Mouse (Mus musculus) embryonic fibroblast, embryonic 13.5 days (primary cell): ENCODE data around the gene Dyrk1a. TPM values are rescaled to one million over a fixed set of nuclear protein-coding genes. Genes with fewer than 3 reads are reported as not detected.

Experiments used
- H3K27ac ChIP-seq: 2 replicates; pipeline ENCODE4 v1.5.1; 2012; ENCODE audit warnings: low read length, control low read depth, inconsistent platforms; ENCODE audit not compliant: insufficient read depth
- H3K4me1 ChIP-seq: 2 replicates; pipeline ENCODE4 v1.6.1; 2011; ENCODE audit warnings: low read length; ENCODE audit not compliant: control insufficient read depth, insufficient read depth
- H3K4me3 ChIP-seq: 2 replicates; pipeline ENCODE4 v1.5.1; 2011; ENCODE audit warnings: mild to moderate bottlenecking, control low read depth, low read length; ENCODE audit not compliant: insufficient read depth
- CTCF ChIP-seq: IDR thresholded peaks from 2 replicates; pipeline ENCODE4 v1.5.1; 2011; ENCODE audit warnings: mild to moderate bottlenecking, control low read depth, low read length, moderate library complexity, borderline replicate concordance; ENCODE audit not compliant: insufficient read depth
- POLR2A ChIP-seq: IDR thresholded peaks from 2 replicates; pipeline ENCODE4 v1.6.1; 2011; ENCODE audit warnings: low read depth, mild to moderate bottlenecking, control low read depth, low read length, moderate library complexity
- polyA plus RNA-seq: library from polyadenylated mRNA; stranded (reverse); fragments of >200 nt; gene quantifications from 2 replicates; pipeline ENCODE4 v1.2.4, GENCODE M21; 2011; ENCODE audit warnings: low read depth; ENCODE audit not compliant: missing spikeins, insufficient read length

Dyrk1a gene
- polyA plus RNA-seq, 1 experiment: 50.5 TPM

DNA sequence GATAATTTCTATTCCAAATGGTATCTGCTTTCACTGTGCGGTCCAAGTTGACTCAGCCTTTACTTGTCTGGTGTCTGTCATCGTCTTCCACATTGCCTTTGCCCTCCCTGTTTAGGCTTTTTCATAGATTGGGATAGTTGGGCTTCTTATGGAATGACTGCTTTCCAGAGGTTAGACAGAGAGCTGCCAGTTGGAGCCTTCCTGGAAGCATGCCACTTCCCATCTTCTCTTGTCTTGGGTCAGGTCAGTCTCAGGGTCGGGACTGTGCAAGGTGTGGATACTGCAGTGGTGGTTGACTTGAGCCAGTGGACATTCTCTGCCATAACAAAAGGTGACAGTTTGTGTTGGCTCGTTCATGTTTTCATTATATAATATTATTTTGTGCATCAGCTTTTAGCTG lies 17.7 kb downstream of the Dyrk1a start:
- TF ChIP-seq CTCF (no peak), POLR2A (no peak)
- peaks cover 22% of the 10 kb centered on the region for H3K4me1 ChIP-seq
- no peak overlapping the region for H3K27ac ChIP-seq
- no peak overlapping the region for H3K4me3 ChIP-seq

DNA sequence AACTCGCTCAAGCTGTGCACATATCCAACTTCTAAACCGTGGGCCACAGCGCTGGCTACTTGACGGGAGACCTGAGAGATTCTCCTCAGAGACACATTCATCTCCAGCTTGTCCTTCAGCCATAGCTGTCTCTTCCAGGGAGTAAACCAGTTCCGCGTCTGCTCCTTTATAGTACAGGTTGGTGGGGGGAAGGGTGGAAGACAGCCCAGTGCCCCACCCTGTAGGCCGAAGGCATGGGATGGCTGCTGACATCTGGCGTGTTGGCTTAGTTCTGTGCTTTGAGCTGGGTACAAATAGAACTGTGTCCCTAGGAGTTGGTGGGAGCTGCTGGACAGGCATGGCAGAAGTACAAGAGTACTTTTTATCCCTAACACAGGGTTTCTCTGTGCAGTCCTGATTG lies 18.4 kb downstream of the Dyrk1a start:
- no peak overlapping the region for H3K27ac ChIP-seq
- no peak overlapping the region for H3K4me3 ChIP-seq
- peaks cover 22% of the 10 kb centered on the region for H3K4me1 ChIP-seq
- TF ChIP-seq CTCF (no peak), POLR2A (no peak)

GRCm38 (mm10) chr16:94588974-94589373 lies 19.2 kb downstream of the Dyrk1a start:
- H3K27ac ChIP-seq: no peak overlapping the region
- no peak overlapping the region for H3K4me3 ChIP-seq
- TF ChIP-seq CTCF (no peak), POLR2A (no peak)
- peaks cover 22% of the 10 kb centered on the region for H3K4me1 ChIP-seq

GRCm38 (mm10) chr16:94589648-94590047 lies 19.8 kb downstream of the Dyrk1a start:
- H3K4me1 ChIP-seq: peaks cover 22% of the 10 kb centered on the region
- no peak overlapping the region for H3K27ac ChIP-seq
- TF ChIP-seq CTCF (no peak), POLR2A (no peak)
- H3K4me3 ChIP-seq: no peak overlapping the region

DNA sequence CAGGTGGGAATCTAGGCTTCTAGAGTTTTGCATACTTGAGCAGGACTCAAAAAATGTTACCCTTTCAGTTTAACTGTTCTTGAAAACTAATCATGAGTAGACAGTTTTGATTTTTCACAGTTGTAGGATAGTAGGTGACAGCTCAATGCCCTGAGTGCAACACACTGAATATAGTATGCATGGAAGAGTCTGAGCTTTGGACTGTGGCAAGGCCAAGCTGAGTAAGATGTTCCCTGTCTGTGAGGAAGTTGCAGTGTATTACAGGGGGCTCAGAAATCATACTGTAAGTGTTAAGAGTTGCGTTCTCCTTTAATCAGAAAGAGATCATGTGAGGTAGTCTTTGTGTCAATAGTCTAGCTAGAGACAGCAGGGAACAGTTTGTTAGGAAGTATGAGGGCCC lies 20.4 kb downstream of the Dyrk1a start:
- Histone ChIP-seq H3K4me1 (peaks cover 17% of the 10 kb centered on the region), H3K4me3 (no peak overlapping the region), H3K27ac (no peak overlapping the region)
- TF ChIP-seq POLR2A: no peak
- TF ChIP-seq CTCF: no peak

DNA sequence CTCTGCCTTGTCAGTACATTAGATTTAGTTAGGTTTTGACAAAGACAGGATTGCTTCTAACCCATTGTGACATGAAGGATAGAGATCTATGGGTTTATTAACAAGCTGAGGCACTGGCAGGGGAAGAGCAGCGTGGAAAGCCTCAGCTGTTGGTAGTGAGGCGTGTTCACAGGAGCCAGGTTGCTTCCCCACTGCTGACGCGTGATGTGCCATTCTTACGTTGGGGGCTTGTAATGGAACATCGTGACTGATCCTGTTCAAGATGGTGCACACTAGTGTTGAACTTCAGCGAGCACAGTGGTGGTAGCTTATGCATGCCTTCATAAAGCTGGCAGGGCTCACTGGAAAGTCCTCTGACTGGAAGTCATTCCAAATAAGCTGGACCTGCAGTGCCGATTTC lies 21.2 kb downstream of the Dyrk1a start:
- TF ChIP-seq CTCF (no peak), POLR2A (no peak)
- H3K27ac ChIP-seq: no peak overlapping the region
- H3K4me1 ChIP-seq: peaks cover 11% of the 10 kb centered on the region
- no peak overlapping the region for H3K4me3 ChIP-seq

DNA sequence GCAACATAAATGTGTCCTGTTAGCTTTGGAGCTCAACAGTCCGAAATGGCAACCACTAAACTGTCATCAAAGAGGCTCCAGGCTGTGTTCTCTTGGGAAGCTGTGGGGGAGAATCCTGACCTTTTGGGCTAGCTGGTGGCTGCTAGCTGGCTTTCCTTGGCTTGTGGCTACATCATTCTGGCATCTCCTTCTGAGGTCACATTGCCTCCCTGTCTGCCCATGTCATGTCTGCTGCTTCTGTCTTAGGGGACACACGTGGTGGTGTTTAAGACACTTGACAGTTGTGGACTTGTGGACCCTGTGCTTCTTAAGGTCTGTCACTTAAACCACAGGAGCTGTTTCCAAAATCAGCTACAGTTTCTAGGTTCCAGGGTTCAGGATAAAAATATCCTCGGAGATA lies 21.7 kb downstream of the Dyrk1a start:
- Histone ChIP-seq H3K4me3 (no peak overlapping the region), H3K4me1 (peaks cover 7% of the 10 kb centered on the region), H3K27ac (no peak overlapping the region)
- no peak for TF ChIP-seq CTCF

GRCm38 (mm10) chr16:94596633-94597032 lies 26.8 kb downstream of the Dyrk1a start:
- Histone ChIP-seq H3K4me1 (peaks cover 16% of the 10 kb centered on the region), H3K4me3 (no peak overlapping the region), H3K27ac (no peak overlapping the region)
- TF ChIP-seq CTCF: no peak
- no peak for TF ChIP-seq POLR2A

- H3K27ac ChIP-seq: no peak overlapping the region
- H3K4me3 ChIP-seq: no peak overlapping the region
- H3K4me1 ChIP-seq: peaks cover 23% of the 10 kb centered on the region
- TF ChIP-seq POLR2A (no peak), CTCF (no peak)
Measured at GRCm38 (mm10) chr16:94597640-94598039, 27.8 kb downstream of the Dyrk1a start.

- no peak overlapping the region for H3K27ac ChIP-seq
- TF ChIP-seq POLR2A (no peak), CTCF (no peak)
- H3K4me1 ChIP-seq: peaks cover 30% of the 10 kb centered on the region
- no peak overlapping the region for H3K4me3 ChIP-seq
Measured at GRCm38 (mm10) chr16:94599977-94600724, 30.3 kb downstream of the Dyrk1a start.
